Mouse (Mus musculus) intestine, embryonic 15.5 days (tissue): ENCODE results near the gene Rspry1. TPM values are rescaled to one million over a fixed set of nuclear protein-coding genes. Genes with fewer than 3 reads are reported as not detected.

ENCODE experiments used
- polyA plus RNA-seq: library from polyadenylated mRNA; unstranded; fragments of >200 nt; fragmentation: Nextera tagmentation; extraction: Ambion mirVana; gene quantifications from 2 replicates; pipeline ENCODE4 v1.2.1, GENCODE M21; 2015

Gene Rspry1
- polyA plus RNA-seq, 1 experiment from 2014 or later, result 28.3 TPM

Other genes starting within 250 kb of the Rspry1 start
- 115 and 138 TPM in 2 replicates for gene Herpud1, start 215.5 kb upstream of the Rspry1 start, polyA plus RNA-seq
- 0.21 and 0.33 TPM in 2 replicates for gene Nlrc5, start 167.6 kb upstream of the Rspry1 start, polyA plus RNA-seq
- gene Cpne2, start 68.9 kb upstream of the Rspry1 start, polyA plus RNA-seq, result 7.4 and 8.4 TPM in 2 replicates
- 57.9 and 62.2 TPM in 2 replicates for gene Fam192a, start 60 bp downstream of the Rspry1 start, polyA plus RNA-seq
- 118 and 123 TPM in 2 replicates for gene Arl2bp, start 64.7 kb downstream of the Rspry1 start, polyA plus RNA-seq
- 42.1 and 47.0 TPM in 2 replicates for gene Pllp, start 94.3 kb downstream of the Rspry1 start, polyA plus RNA-seq
- gene Ccl22, start 143.7 kb downstream of the Rspry1 start, polyA plus RNA-seq, result not detected in 2 replicates
- gene Cx3cl1, start 170.1 kb downstream of the Rspry1 start, polyA plus RNA-seq, result 23.0 and 24.3 TPM in 2 replicates
- gene Ccl17, start 208.5 kb downstream of the Rspry1 start, polyA plus RNA-seq, result not detected in 2 replicates
- gene Coq9, start 236.4 kb downstream of the Rspry1 start, polyA plus RNA-seq, result 97.5 and 110 TPM in 2 replicates
- 89.8 and 94.6 TPM in 2 replicates for gene Ciapin1, start 236.4 kb downstream of the Rspry1 start, polyA plus RNA-seq